Mouse (Mus musculus) neural tube, embryonic 11.5 days (tissue): ENCODE data around the gene Gcn1l1. TPM values are rescaled to one million over a fixed set of nuclear protein-coding genes. Genes with fewer than 3 reads are reported as not detected.

Source experiments
- ATAC-seq: fragments of 200-750 bp; cut with Nextera tagmentation; 2 replicates; pipeline ENCODE4 v1.8.0; 2017; ENCODE audit warnings: moderate number of reproducible peaks, mild to moderate bottlenecking, moderate TSS enrichment, moderate library complexity; ENCODE audit not compliant: insufficient read depth, low FRiP score, low TSS enrichment
- DNase-seq: peaks from one replicate; pipeline ENCODE4 v3.0.0-alpha.2; 2015; ENCODE audit warnings: low spot score
- H3K27ac ChIP-seq: fragments of 300-500 bp; sonication (generic); 2 replicates; pipeline ENCODE4 v1.5.1; 2014; ENCODE audit warnings: low read depth, mild to moderate bottlenecking, low read length
- H3K27me3 ChIP-seq: fragments of 300-500 bp; sonication (generic); 2 replicates; pipeline ENCODE4 v1.6.1; 2014; ENCODE audit warnings: mild to moderate bottlenecking, low read length, mixed read lengths; ENCODE audit not compliant: control insufficient read depth, insufficient read depth
- H3K36me3 ChIP-seq: fragments of 300-500 bp; sonication (generic); 2 replicates; pipeline ENCODE4 v1.6.1; 2014; ENCODE audit warnings: mild to moderate bottlenecking, low read length, moderate library complexity, mixed read lengths; ENCODE audit not compliant: control insufficient read depth, insufficient read depth
- H3K4me1 ChIP-seq: fragments of 300-500 bp; sonication (generic); 2 replicates; pipeline ENCODE4 v1.6.1; 2014; ENCODE audit warnings: low read length, mixed read lengths; ENCODE audit not compliant: control insufficient read depth, insufficient read depth
- H3K4me2 ChIP-seq: fragments of 300-500 bp; sonication (generic); 2 replicates; pipeline ENCODE4 v1.6.1; 2014; ENCODE audit warnings: low read depth, mild to moderate bottlenecking, moderate library complexity
- H3K4me3 ChIP-seq: fragments of 300-500 bp; sonication (generic); 2 replicates; pipeline ENCODE4 v1.5.1; 2014; ENCODE audit warnings: low read depth, low read length
- H3K9ac ChIP-seq: fragments of 300-500 bp; sonication (generic); 2 replicates; pipeline ENCODE4 v1.6.1; 2014; ENCODE audit warnings: mild to moderate bottlenecking, low read length
- H3K9me3 ChIP-seq: fragments of 300-500 bp; sonication (generic); 2 replicates; pipeline ENCODE4 v1.6.1; 2016; ENCODE audit warnings: low read length; ENCODE audit not compliant: control insufficient read depth
- WGBS: fragments of 180-500 bp; shearing (Covaris S2); extraction: QIAGEN DNeasy Blood & Tissue Kit; methylation state at CpG from one replicate; pipeline ENCODE4 v1.1.7; 2014; 5-methylcytosine and 5-hydroxymethylcytosine counted together
- polyA plus RNA-seq: library from polyadenylated mRNA; unstranded; fragments of >200 nt; fragmentation: Nextera tagmentation; extraction: Ambion mirVana; gene quantifications from 2 replicates; pipeline ENCODE4 v1.2.1, GENCODE M21; 2014

The Gcn1l1 gene
- polyA plus RNA-seq, 1 experiment from 2014 or later, result 38.6 TPM

- Histone ChIP-seq H3K4me2 (no peak overlapping the region), H3K9ac (no peak overlapping the region; the same call in 1 of the 2 replicates), H3K4me3 (no peak overlapping the region), H3K36me3 (no peaks in the 10 kb centered on the region), H3K4me1 (peaks cover 26% of the 10 kb centered on the region), H3K9me3 (no peaks in the 10 kb centered on the region), H3K27ac (0 out of 2 replicates have a peak overlapping the region, but pooled peaks have one; percentile 7), H3K27me3 (no peaks in the 10 kb centered on the region)
- DNase-seq, result no peak
- ATAC-seq, result no peak
- 67% methylated on average over 7 of the region's 7 CpGs for WGBS
Measured at GRCm38 (mm10) chr5:115529742-115530446, 35.2 kb upstream of the Gcn1l1 start.

GRCm38 (mm10) chr5:115530447-115530809 is 34.6 kb upstream of the Gcn1l1 start:
- Histone ChIP-seq H3K9ac (no peak overlapping the region), H3K4me1 (peaks cover 29% of the 10 kb centered on the region), H3K4me3 (no peak overlapping the region), H3K27me3 (no peaks in the 10 kb centered on the region), H3K4me2 (no peak overlapping the region), H3K9me3 (no peaks in the 10 kb centered on the region), H3K36me3 (no peaks in the 10 kb centered on the region), H3K27ac (no peak overlapping the region)
- 68% methylated on average over 8 of the region's 8 CpGs for WGBS
- ATAC-seq (no peak), DNase-seq (no peak)

- no peak overlapping the region for H3K4me2 ChIP-seq
- peaks cover 29% of the 10 kb centered on the region for H3K4me1 ChIP-seq
- H3K36me3 ChIP-seq, result no peaks in the 10 kb centered on the region
- no peaks in the 10 kb centered on the region for H3K27me3 ChIP-seq
- DNase-seq (no peak), ATAC-seq (no peak)
- H3K4me3 ChIP-seq, result no peak overlapping the region
- 44% methylated on average over 18 of the region's 18 CpGs for WGBS
- no peak overlapping the region for H3K27ac ChIP-seq
- no peak overlapping the region for H3K9ac ChIP-seq
- no peaks in the 10 kb centered on the region for H3K9me3 ChIP-seq
Measured at GRCm38 (mm10) chr5:115531671-115532270, 33.3 kb upstream of the Gcn1l1 start.

- Histone ChIP-seq H3K4me3 (no peak overlapping the region), H3K9ac (no peak overlapping the region), H3K27ac (peak overlapping the region; percentile 17; the same call in 1 of the 2 replicates), H3K36me3 (no peaks in the 10 kb centered on the region), H3K27me3 (no peaks in the 10 kb centered on the region), H3K9me3 (no peaks in the 10 kb centered on the region), H3K4me2 (no peak overlapping the region; the same call in 1 of the 2 replicates), H3K4me1 (peaks cover 31% of the 10 kb centered on the region)
- DNase-seq, result no peak
- no peak for ATAC-seq
- 15% methylated on average over 16 of the region's 16 CpGs for whole genome bisulfite sequencing
Measured at GRCm38 (mm10) chr5:115534290-115534731, 30.7 kb upstream of the Gcn1l1 start.

- H3K4me1 ChIP-seq, result peaks cover 26% of the 10 kb centered on the region
- H3K4me2 ChIP-seq, result no peak overlapping the region
- peak overlapping the region; percentile 1; the same call in 1 of the 2 replicates for H3K27ac ChIP-seq
- no peak for ATAC-seq
- H3K9me3 ChIP-seq, result no peaks in the 10 kb centered on the region
- no peak overlapping the region for H3K9ac ChIP-seq
- no peak overlapping the region for H3K4me3 ChIP-seq
- H3K27me3 ChIP-seq, result no peaks in the 10 kb centered on the region
- 53% methylated on average over 8 of the region's 8 CpGs for WGBS
- H3K36me3 ChIP-seq, result no peaks in the 10 kb centered on the region
- no peak for DNase-seq
Measured at GRCm38 (mm10) chr5:115534856-115535255, 30.2 kb upstream of the Gcn1l1 start.

- ATAC-seq, result no peak
Measured at GRCm38 (mm10) chr5:115535635-115536034, 29.4 kb upstream of the Gcn1l1 start.

GRCm38 (mm10) chr5:115538017-115538692 is 26.9 kb upstream of the Gcn1l1 start:
- H3K4me1 ChIP-seq, result peaks cover 19% of the 10 kb centered on the region
- WGBS, result 72% methylated on average over 13 of the region's 13 CpGs
- H3K4me3 ChIP-seq, result no peak overlapping the region
- no peak for ATAC-seq
- no peaks in the 10 kb centered on the region for H3K27me3 ChIP-seq
- H3K9ac ChIP-seq, result no peak overlapping the region
- DNase-seq, result no peak
- no peak overlapping the region for H3K27ac ChIP-seq
- H3K36me3 ChIP-seq, result no peaks in the 10 kb centered on the region
- no peaks in the 10 kb centered on the region for H3K9me3 ChIP-seq
- H3K4me2 ChIP-seq, result no peak overlapping the region

More at GRCm38 (mm10) chr5:115535635-115536034, 29.4 kb upstream of the Gcn1l1 start:
- H3K27ac ChIP-seq, result no peak overlapping the region
- no peaks in the 10 kb centered on the region for H3K9me3 ChIP-seq
- DNase-seq, result no peak
- no peaks in the 10 kb centered on the region for H3K27me3 ChIP-seq
- H3K4me1 ChIP-seq, result peaks cover 20% of the 10 kb centered on the region
- no peaks in the 10 kb centered on the region for H3K36me3 ChIP-seq
- no peak overlapping the region for H3K9ac ChIP-seq
- H3K4me3 ChIP-seq, result no peak overlapping the region
- 27% methylated on average over 7 of the region's 7 CpGs for WGBS
- H3K4me2 ChIP-seq, result no peak overlapping the region

- Histone ChIP-seq H3K9me3 (no peaks in the 10 kb centered on the region), H3K27ac (no peak overlapping the region), H3K4me1 (peaks cover 25% of the 10 kb centered on the region), H3K9ac (no peak overlapping the region), H3K36me3 (no peaks in the 10 kb centered on the region), H3K4me2 (no peak overlapping the region), H3K27me3 (no peaks in the 10 kb centered on the region), H3K4me3 (no peak overlapping the region)
- DNase-seq, result peak; percentile 89
- ATAC-seq, result peak; percentile 74; the same call in 1 of the 2 replicates
- WGBS, result 2% methylated on average over 12 of the region's 12 CpGs
Measured at GRCm38 (mm10) chr5:115538693-115539043, 26.4 kb upstream of the Gcn1l1 start.
